8 mouse cellular contexts compared by ENCODE assay signal in genomic region chr11:30953469-30954154, GRCm38 (mm10). TPM values are rescaled to one million over a fixed set of nuclear protein-coding genes. Genes with fewer than 3 reads are reported as not detected.
DNase-seq lines count a peak whose midpoint lies in the region.

No protein-coding gene starts in this region.

- peaks cover 18% of the 10 kb centered on the region for H3K4me1 ChIP-seq in hindbrain, embryonic 10.5 days (replicated peaks)

- H3K27me3 ChIP-seq in hindbrain, embryonic 10.5 days (ENCODE audit: insufficient read depth, poor library complexity, severe bottlenecking), result no peaks in the 10 kb centered on the region

- H3K36me3 ChIP-seq in hindbrain, embryonic 10.5 days, result peaks cover 57% of the 10 kb centered on the region

- peaks cover 18% of the 10 kb centered on the region for H3K9me3 ChIP-seq in hindbrain, embryonic 10.5 days

- H3K4me3 ChIP-seq in hindbrain, embryonic 10.5 days, result peak overlapping the region; percentile 83

- peak overlapping the region; percentile 94 for H3K27ac ChIP-seq in hindbrain, embryonic 10.5 days

- 2% methylated on average over 29 of the region's 32 CpGs for WGBS in hindbrain, embryonic 10.5 days

- peak; percentile 65 for DNase-seq in Muller cell, postnatal 12 days (ENCODE audit: inconsistent ontology term)
- peak; percentile 58 for DNase-seq in cerebellum, adult 8-10 months
- peak; percentile 17 for DNase-seq in forelimb bud, embryonic 11.5 days (ENCODE audit: low read depth, low spot score)
- DNase-seq in hindbrain, embryonic 10.5 days (ENCODE audit: low spot score), result peak; percentile 69
- DNase-seq in layer of hippocampus, postnatal 14 days (ENCODE audit: low spot score in 2 of 2), result peak; percentile 27 to 30
- DNase-seq in lung, postnatal 14 days, result peak; percentile 43
- DNase-seq in retina, adult 2 months (ENCODE audit: low read depth, low spot score), result peak; percentile 53
- DNase-seq in urinary bladder, postnatal 10 days (ENCODE audit: low spot score), result peak; percentile 13

RNA-seq across cellular contexts. Expression of gene Erlec1, which starts 0.5 kb away (rescaled TPM):
- polyA plus RNA-seq in hindbrain, embryonic 10.5 days (2016; fragmentation: Nextera tagmentation; extraction: Ambion mirVana), result 7.5 and 8.2 TPM in 2 replicates
- 10 to 100 TPM; 58.7 to 59.2 TPM for total RNA-seq in layer of hippocampus, postnatal 14 days (2021)

RNA-seq across cellular contexts. Expression of gene Chac2, which starts 32.5 kb away (rescaled TPM):
- polyA plus RNA-seq in hindbrain, embryonic 10.5 days (2016; fragmentation: Nextera tagmentation; extraction: Ambion mirVana), result 10.2 and 11.0 TPM in 2 replicates
- 10 to 100 TPM; 14.8 to 17.5 TPM for total RNA-seq in layer of hippocampus, postnatal 14 days (2021)

Comparison
In these comparisons a context has a peak if more than half of its experiments do, and no peak if none do; other contexts are left out.
1. Peak in every context shown above with its lines: DNase-seq, H3K4me3 ChIP-seq and H3K27ac ChIP-seq.
2. DNase-seq: peak in every context shown above with its lines; median percentile 69 in hindbrain, embryonic 10.5 days; 65 in Muller cell, postnatal 12 days; 58 in cerebellum, adult 8-10 months; 53 in retina, adult 2 months; 43 in lung, postnatal 14 days; 28 in layer of hippocampus, postnatal 14 days; 17 in forelimb bud, embryonic 11.5 days; 13 in urinary bladder, postnatal 10 days.